Mouse (Mus musculus): ENCODE results near the gene Tha1. TPM values are rescaled to one million over a fixed set of nuclear protein-coding genes. Genes with fewer than 3 reads are reported as not detected.
A peak's percentile ranks its signal among the peaks of the same experiment; 100 is the strongest.
"Not testable (repeated sequence)": the region's sequence is repeated elsewhere in the genome, so short reads cannot be mapped to it uniquely, and the experiment has no call there.

The Tha1 gene
- polyA plus RNA-seq, 1 experiment from 2014 or later: 6.8 TPM

DNA sequence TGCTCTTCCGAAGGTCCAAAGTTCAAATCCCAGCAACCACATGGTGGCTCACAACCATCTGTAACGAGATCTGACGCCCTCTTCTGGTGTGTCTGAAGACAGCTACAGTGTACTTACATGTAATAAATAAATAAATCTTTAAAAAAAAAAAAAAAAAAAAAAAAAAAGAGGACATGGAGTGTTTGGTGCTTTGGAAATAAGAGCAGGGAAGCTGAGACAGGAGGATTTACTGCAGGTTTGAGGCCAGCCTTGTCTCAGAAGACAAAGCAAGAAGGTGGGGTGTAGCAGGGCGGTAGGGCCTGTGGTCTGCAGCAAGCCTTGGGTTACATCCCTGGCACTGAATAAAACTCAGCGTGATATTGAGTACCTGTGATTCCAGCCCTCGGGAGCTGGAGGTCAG, 39.8 kb downstream of the Tha1 start:
- not testable (repeated sequence) for ATAC-seq (ENCODE audit: insufficient read depth, low FRiP score); H3K36me3 ChIP-seq (ENCODE audit: control insufficient read depth, insufficient read depth, low read length); H3K9me3 ChIP-seq (replicated peaks; ENCODE audit: control insufficient read depth, low read length); H3K27me3 ChIP-seq (ENCODE audit: control insufficient read depth, insufficient read depth, low read length); H3K4me2 ChIP-seq (ENCODE audit: low read depth, low read length); H3K9ac ChIP-seq (ENCODE audit: low read length); H3K27ac ChIP-seq (ENCODE audit: low read length); H3K4me3 ChIP-seq (replicated peaks; ENCODE audit: low read length)
- H3K4me1 ChIP-seq (ENCODE audit: control insufficient read depth, insufficient read depth, low read length): peaks cover 34% of the 10 kb centered on the region
- 93% methylated on average over 4 of the region's 6 CpGs for WGBS

GRCm38 (mm10) chr11:117832086-117832969, 41.0 kb downstream of the Tha1 start:
- Histone ChIP-seq H3K36me3 (ENCODE audit: control insufficient read depth, insufficient read depth, low read length) (no peaks in the 10 kb centered on the region), H3K9ac (ENCODE audit: low read length) (no peak overlapping the region), H3K27me3 (ENCODE audit: control insufficient read depth, insufficient read depth, low read length) (no peaks in the 10 kb centered on the region), H3K9me3 (replicated peaks; ENCODE audit: control insufficient read depth, low read length) (no peaks in the 10 kb centered on the region), H3K27ac (ENCODE audit: low read length) (no peak overlapping the region), H3K4me3 (replicated peaks; ENCODE audit: low read length) (peak overlapping the region; percentile 33), H3K4me1 (ENCODE audit: control insufficient read depth, insufficient read depth, low read length) (peaks cover 40% of the 10 kb centered on the region), H3K4me2 (ENCODE audit: low read depth, low read length) (peak overlapping the region; percentile 38)
- 0 out of 2 replicates have a peak, but pooled peaks have one; percentile 19 for ATAC-seq (ENCODE audit: insufficient read depth, low FRiP score)
- 23% methylated on average over 28 of the region's 28 CpGs for WGBS

DNA sequence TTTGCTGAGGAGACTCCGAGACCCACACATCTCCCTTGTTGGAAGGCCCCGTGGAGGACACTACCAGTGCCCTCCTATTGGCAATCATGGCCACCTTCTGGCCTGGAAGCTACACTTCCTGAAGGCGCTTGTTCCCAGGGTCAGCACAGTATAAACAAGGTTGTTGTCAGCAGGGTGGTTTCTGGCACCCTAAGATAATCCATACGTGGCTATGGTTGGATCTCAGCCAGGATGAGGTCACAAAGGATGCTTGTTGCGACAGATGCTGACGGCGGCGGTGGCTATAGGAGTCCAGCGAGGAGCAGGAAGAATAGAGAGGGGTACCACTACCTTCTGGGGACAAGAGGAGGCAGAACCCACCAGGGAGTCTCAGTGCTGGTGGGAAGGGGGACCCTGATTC, 42.9 kb downstream of the Tha1 start:
- 64% methylated on average over 9 of the region's 9 CpGs for WGBS
- no peak for ATAC-seq (ENCODE audit: insufficient read depth, low FRiP score)
- H3K4me1 ChIP-seq (ENCODE audit: control insufficient read depth, insufficient read depth, low read length): peaks cover 52% of the 10 kb centered on the region
- no peak overlapping the region for H3K4me3 ChIP-seq (replicated peaks; ENCODE audit: low read length)
- H3K4me2 ChIP-seq (ENCODE audit: low read depth, low read length): no peak overlapping the region
- peak overlapping the region; percentile 94 for H3K27ac ChIP-seq (ENCODE audit: low read length)
- no peaks in the 10 kb centered on the region for H3K9me3 ChIP-seq (replicated peaks; ENCODE audit: control insufficient read depth, low read length)
- H3K9ac ChIP-seq (ENCODE audit: low read length): 0 out of 2 replicates have a peak overlapping the region, but pooled peaks have one; percentile 8
- no peaks in the 10 kb centered on the region for H3K27me3 ChIP-seq (ENCODE audit: control insufficient read depth, insufficient read depth, low read length)
- no peaks in the 10 kb centered on the region for H3K36me3 ChIP-seq (ENCODE audit: control insufficient read depth, insufficient read depth, low read length)

GRCm38 (mm10) chr11:117829671-117830215, 43.5 kb downstream of the Tha1 start:
- no peak overlapping the region for H3K4me3 ChIP-seq (replicated peaks; ENCODE audit: low read length)
- no peak overlapping the region for H3K4me2 ChIP-seq (ENCODE audit: low read depth, low read length)
- WGBS: 45% methylated on average over 2 of the region's 2 CpGs
- peak overlapping the region; percentile 94 for H3K27ac ChIP-seq (ENCODE audit: low read length)
- H3K4me1 ChIP-seq (ENCODE audit: control insufficient read depth, insufficient read depth, low read length): peaks cover 59% of the 10 kb centered on the region
- no peak overlapping the region for H3K9ac ChIP-seq (ENCODE audit: low read length)
- H3K36me3 ChIP-seq (ENCODE audit: control insufficient read depth, insufficient read depth, low read length): no peaks in the 10 kb centered on the region
- ATAC-seq (ENCODE audit: insufficient read depth, low FRiP score): no peak
- no peaks in the 10 kb centered on the region for H3K9me3 ChIP-seq (replicated peaks; ENCODE audit: control insufficient read depth, low read length)
- no peaks in the 10 kb centered on the region for H3K27me3 ChIP-seq (ENCODE audit: control insufficient read depth, insufficient read depth, low read length)

- Histone ChIP-seq H3K36me3 (ENCODE audit: control insufficient read depth, insufficient read depth, low read length) (no peaks in the 10 kb centered on the region), H3K4me2 (ENCODE audit: low read depth, low read length) (no peak overlapping the region), H3K27ac (ENCODE audit: low read length) (peak overlapping the region; percentile 94), H3K9me3 (replicated peaks; ENCODE audit: control insufficient read depth, low read length) (no peaks in the 10 kb centered on the region), H3K9ac (ENCODE audit: low read length) (peak overlapping the region; percentile 1; the same call in 1 of the 2 replicates), H3K27me3 (ENCODE audit: control insufficient read depth, insufficient read depth, low read length) (no peaks in the 10 kb centered on the region), H3K4me3 (replicated peaks; ENCODE audit: low read length) (no peak overlapping the region), H3K4me1 (ENCODE audit: control insufficient read depth, insufficient read depth, low read length) (peaks cover 63% of the 10 kb centered on the region)
- peak; percentile 54; the same call in 1 of the 2 replicates for ATAC-seq (ENCODE audit: insufficient read depth, low FRiP score)
- 38% methylated on average over 9 of the region's 9 CpGs for WGBS
Observed at GRCm38 (mm10) chr11:117828888-117829604, 44.2 kb downstream of the Tha1 start.

GRCm38 (mm10) chr11:117828149-117828887, 45.0 kb downstream of the Tha1 start:
- Histone ChIP-seq H3K36me3 (ENCODE audit: control insufficient read depth, insufficient read depth, low read length) (no peaks in the 10 kb centered on the region), H3K4me2 (ENCODE audit: low read depth, low read length) (no peak overlapping the region; the same call in 1 of the 2 replicates), H3K9ac (ENCODE audit: low read length) (peak overlapping the region; percentile 40), H3K27ac (ENCODE audit: low read length) (peak overlapping the region; percentile 94), H3K4me1 (ENCODE audit: control insufficient read depth, insufficient read depth, low read length) (peaks cover 70% of the 10 kb centered on the region), H3K4me3 (replicated peaks; ENCODE audit: low read length) (no peak overlapping the region), H3K9me3 (replicated peaks; ENCODE audit: control insufficient read depth, low read length) (no peaks in the 10 kb centered on the region), H3K27me3 (ENCODE audit: control insufficient read depth, insufficient read depth, low read length) (no peaks in the 10 kb centered on the region)
- 58% methylated on average over 18 of the region's 18 CpGs for WGBS
- ATAC-seq (ENCODE audit: insufficient read depth, low FRiP score): no peak

DNA sequence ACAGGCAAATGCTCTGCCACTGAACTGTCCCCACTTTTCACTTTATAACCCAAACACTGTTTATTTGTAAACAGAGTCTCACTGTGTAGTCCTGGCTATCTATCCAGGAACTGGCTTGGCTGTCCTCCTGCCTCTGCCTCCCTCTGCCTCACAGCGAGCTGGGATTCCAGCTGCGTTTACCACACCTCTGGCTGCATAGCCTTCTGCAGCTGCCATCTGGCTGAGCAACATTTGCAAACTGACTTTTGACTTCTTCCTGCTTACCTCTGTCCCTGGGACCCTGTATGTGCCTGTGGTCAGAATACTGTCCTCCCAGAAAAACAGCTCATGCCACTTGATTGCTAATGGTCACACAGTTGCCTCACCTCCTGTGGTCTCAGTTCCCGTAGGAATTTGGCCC, 45.9 kb downstream of the Tha1 start:
- Histone ChIP-seq H3K27me3 (ENCODE audit: control insufficient read depth, insufficient read depth, low read length) (no peaks in the 10 kb centered on the region), H3K36me3 (ENCODE audit: control insufficient read depth, insufficient read depth, low read length) (no peaks in the 10 kb centered on the region), H3K4me2 (ENCODE audit: low read depth, low read length) (peak overlapping the region; percentile 74; the same call in 1 of the 2 replicates), H3K9me3 (replicated peaks; ENCODE audit: control insufficient read depth, low read length) (no peaks in the 10 kb centered on the region), H3K9ac (ENCODE audit: low read length) (peak overlapping the region; percentile 40; the same call in 1 of the 2 replicates), H3K4me3 (replicated peaks; ENCODE audit: low read length) (no peak overlapping the region), H3K4me1 (ENCODE audit: control insufficient read depth, insufficient read depth, low read length) (peaks cover 77% of the 10 kb centered on the region), H3K27ac (ENCODE audit: low read length) (peak overlapping the region; percentile 94; the same call in 1 of the 2 replicates)
- ATAC-seq (ENCODE audit: insufficient read depth, low FRiP score): no peak
- WGBS: 45% methylated on average over 3 of the region's 3 CpGs

GRCm38 (mm10) chr11:117826916-117827315, 46.4 kb downstream of the Tha1 start:
- H3K9ac ChIP-seq (ENCODE audit: low read length): peak overlapping the region; percentile 77
- H3K4me2 ChIP-seq (ENCODE audit: low read depth, low read length): peak overlapping the region; percentile 74
- WGBS: 37% methylated on average over 8 of the region's 8 CpGs
- H3K36me3 ChIP-seq (ENCODE audit: control insufficient read depth, insufficient read depth, low read length): no peaks in the 10 kb centered on the region
- peaks cover 76% of the 10 kb centered on the region for H3K4me1 ChIP-seq (ENCODE audit: control insufficient read depth, insufficient read depth, low read length)
- H3K27me3 ChIP-seq (ENCODE audit: control insufficient read depth, insufficient read depth, low read length): no peaks in the 10 kb centered on the region
- H3K9me3 ChIP-seq (replicated peaks; ENCODE audit: control insufficient read depth, low read length): no peaks in the 10 kb centered on the region
- no peak overlapping the region; the same call in 1 of the 2 replicates for H3K4me3 ChIP-seq (replicated peaks; ENCODE audit: low read length)
- peak overlapping the region; percentile 94; the same call in 1 of the 2 replicates for H3K27ac ChIP-seq (ENCODE audit: low read length)
- ATAC-seq (ENCODE audit: insufficient read depth, low FRiP score): no peak
